Mouse (Mus musculus): ENCODE data around the gene Ppp1r16b. TPM values are rescaled to one million over a fixed set of nuclear protein-coding genes. Genes with fewer than 3 reads are reported as not detected.

Ppp1r16b gene
- polyA plus RNA-seq (2015; fragmentation: Nextera tagmentation; extraction: Ambion mirVana), result 5.1 and 7.1 TPM in 2 replicates

DNA sequence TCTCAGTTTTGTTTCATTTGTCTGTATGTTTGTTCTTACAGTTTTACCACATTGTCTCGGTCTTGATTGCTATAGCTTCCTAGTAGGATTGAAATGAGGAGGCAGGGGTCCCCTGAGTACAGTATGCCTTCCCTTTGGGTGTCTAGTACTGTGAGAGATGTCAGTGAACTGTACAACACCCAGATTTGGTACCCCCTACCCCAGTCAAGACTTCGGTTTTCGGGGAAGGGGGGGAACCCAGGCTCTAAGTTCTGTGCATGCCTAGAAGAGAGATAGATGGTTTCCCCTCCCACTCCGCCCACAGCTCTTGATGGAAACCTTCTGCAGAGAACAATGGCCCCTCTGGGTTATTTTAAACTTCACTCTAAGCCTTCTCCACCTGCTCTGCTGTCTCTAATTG lies at the start of gene Ppp1r16b:
Gene Ppp1r16b, plus strand, starts transcription at position 301 of the 400 bp plus-strand sequence.

DNA sequence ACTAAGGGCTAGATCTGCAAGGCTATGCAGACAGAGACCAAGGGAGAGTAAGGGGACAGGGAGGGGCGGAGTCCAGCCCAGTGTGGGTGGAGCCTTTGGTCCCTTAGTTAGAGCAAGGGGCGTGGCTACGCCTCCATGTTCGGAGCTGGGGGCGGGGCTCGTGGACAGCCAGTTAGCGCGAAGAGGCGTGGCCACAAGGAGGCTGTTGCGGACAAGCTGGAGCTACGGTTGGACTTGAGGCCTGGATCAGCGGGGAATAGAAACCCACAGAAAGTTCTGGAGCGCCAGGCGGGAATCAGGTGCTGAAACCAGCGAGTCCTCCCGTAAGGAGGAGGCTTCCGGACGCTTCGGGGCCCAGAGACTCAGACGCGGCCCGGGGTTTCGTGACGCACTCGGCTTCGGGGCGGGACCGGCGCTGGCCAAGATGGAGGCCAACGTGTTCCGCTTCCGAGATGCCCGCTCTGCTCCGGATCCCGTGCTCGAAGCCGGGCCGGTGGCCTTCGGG lies 40.4 kb upstream of the Ppp1r16b start, which contains the start of gene Actr5:
Gene Actr5, plus strand, starts transcription at position 171 of the 505 bp plus-strand sequence.

DNA sequence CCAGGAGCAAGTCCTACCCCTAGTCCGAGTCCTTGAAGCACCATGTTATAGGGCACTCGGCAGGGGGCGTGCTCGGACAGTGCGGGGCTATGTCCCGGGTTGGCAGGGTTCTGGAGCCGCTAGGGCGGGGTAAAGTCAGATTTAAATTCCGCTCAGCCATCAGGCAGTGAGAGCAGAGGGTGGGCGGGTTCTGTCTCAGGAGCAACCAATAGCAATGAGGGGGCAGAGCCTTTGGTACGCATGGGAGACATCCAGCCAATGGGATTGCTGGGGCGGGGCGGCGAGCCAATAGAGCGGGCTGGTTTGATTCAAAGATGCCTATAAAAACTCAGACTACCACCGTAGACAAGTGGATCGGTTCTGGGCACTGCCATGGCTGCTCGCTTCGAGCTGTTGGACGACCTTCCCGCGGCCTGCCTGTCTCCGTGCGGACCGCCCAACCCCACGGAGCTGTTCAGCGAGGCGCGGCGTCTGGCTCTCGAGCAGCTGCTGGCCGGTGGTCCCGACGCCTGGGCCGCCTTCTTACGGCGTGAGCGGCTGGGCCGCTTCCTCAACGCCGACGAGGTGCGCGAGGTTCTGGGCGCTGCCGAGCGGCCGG lies 102.6 kb downstream of the Ppp1r16b start, which contains the start of gene Fam83d:
Gene Fam83d, plus strand, starts transcription at position 352 of the 598 bp plus-strand sequence.

DNA sequence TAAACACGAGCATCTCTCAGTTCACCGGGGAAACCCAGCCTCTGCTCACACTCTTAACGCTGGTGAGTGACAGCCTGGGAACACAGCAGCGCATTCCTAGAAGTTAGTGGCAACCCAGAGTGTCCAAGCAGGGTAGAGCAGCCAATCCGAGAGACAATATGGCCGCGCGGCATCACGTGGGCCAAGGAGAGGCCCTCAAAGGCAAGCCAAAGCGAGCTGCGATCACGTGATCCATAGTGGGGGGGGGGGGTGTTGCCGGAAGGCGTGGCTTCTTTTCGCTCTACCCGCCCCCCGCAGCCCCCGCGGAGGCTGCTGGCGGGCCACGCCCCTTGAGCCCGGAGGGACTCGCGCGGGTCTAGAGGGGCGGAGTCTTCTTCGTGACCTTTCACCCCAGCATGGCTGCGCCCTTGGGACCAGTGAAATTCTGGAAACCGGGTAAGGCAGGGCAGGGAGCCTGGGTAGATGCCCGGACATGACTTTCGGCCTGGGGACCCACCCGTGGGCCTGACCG lies 129.4 kb downstream of the Ppp1r16b start, which contains the start of gene Dhx35:
Gene Dhx35, plus strand, starts transcription at position 314 of the 511 bp plus-strand sequence.

MicroRNAs encoded within 50 kb of the gene (microRNA counts, 519-probe panel; counts per million panel counts)
- microRNA mmu-miR-3474, result 88.3 counts per million

Other genes starting within 250 kb of the Ppp1r16b start
- gene Adig, start 162.8 kb upstream of the Ppp1r16b start, polyA plus RNA-seq (2015; fragmentation: Nextera tagmentation; extraction: Ambion mirVana), result not detected in 2 replicates
- not detected in 2 replicates for gene Arhgap40, start 152.6 kb upstream of the Ppp1r16b start, polyA plus RNA-seq (2015; fragmentation: Nextera tagmentation; extraction: Ambion mirVana)
- gene Slc32a1, start 54.6 kb upstream of the Ppp1r16b start, polyA plus RNA-seq (2015; fragmentation: Nextera tagmentation; extraction: Ambion mirVana), result not detected in 2 replicates
- gene Actr5, start 40.5 kb upstream of the Ppp1r16b start, polyA plus RNA-seq (2015; fragmentation: Nextera tagmentation; extraction: Ambion mirVana), result 8.0 and 8.4 TPM in 2 replicates
- gene Fam83d, start 102.7 kb downstream of the Ppp1r16b start, polyA plus RNA-seq (2015; fragmentation: Nextera tagmentation; extraction: Ambion mirVana), result 14.8 and 14.9 TPM in 2 replicates
- gene Dhx35, start 129.4 kb downstream of the Ppp1r16b start, polyA plus RNA-seq (2015; fragmentation: Nextera tagmentation; extraction: Ambion mirVana), result 4.7 and 5.1 TPM in 2 replicates

All from spleen, postnatal 0 days (tissue).